Mouse (Mus musculus) heart, adult 18-20 months (tissue): ENCODE results near the gene Klk1b4. TPM values are rescaled to one million over a fixed set of nuclear protein-coding genes. Genes with fewer than 3 reads are reported as not detected.
"Not testable (repeated sequence)": the region's sequence is repeated elsewhere in the genome, so short reads cannot be mapped to it uniquely, and the experiment has no call there.

ENCODE experiments used
- DNase-seq, 2 experiments: peaks; one replicate each; pipeline ENCODE4 v3.0.0; 2021 to 2022; ENCODE audit warnings: mixed read lengths in 1 of 2
- long read RNA-seq, 2 experiments: library from polyadenylated mRNA; stranded (forward); transcript quantifications; one replicate each; pipeline ENCODE4 v2.0.0; 2021
- total RNA-seq, 2 experiments: library from RNA; stranded (reverse); gene quantifications; 2 replicates each; pipeline ENCODE4 v1.2.3; 2021

Klk1b4 gene
- not detected for total RNA-seq
- long read RNA-seq, experiment 1, result 0 reads
- long read RNA-seq, experiment 2, result 0 reads

GRCm38 (mm10) chr7:44207135-44207534, at the start of gene Klk1b4:
TSS of gene Klk1b4 (plus strand) at chr7:44207435.
- DNase-seq, result not testable (repeated sequence)

DNA sequence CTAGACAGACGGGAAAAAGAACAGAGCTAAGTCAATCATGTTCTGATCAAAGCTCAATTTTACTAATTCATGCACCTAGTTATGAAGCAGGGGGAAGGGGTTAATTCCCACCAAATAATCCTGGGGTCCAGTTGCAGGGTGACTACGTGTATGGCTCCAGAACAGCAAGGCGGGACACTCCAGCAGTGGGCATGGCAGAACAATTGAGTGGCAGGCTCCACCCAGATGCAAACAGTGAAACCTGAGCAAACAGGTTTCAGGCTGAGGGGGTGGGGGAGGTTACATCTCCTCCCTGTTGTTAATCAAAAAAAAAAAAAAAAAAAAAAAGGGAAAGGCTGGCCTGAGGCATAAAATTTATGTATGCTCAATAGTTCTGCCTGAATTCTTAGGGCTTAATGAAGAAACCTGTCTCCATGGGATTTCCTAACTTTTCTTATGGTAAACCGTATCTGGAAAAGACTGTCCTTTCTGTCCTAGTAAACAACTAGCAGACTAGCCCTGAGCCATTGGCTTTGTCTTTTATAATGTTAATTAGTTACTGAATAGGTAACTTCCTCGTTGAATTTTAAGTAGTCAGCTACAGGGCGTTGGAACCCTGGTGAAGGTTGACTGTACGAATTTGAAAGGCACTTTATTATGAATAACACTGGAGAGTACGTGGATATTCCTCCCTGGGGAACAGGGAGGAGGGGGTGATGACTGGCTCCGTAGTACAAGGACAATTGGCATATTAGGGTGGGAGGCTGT, 27.8 kb upstream of the Klk1b4 start:
- no peak for DNase-seq

DNA sequence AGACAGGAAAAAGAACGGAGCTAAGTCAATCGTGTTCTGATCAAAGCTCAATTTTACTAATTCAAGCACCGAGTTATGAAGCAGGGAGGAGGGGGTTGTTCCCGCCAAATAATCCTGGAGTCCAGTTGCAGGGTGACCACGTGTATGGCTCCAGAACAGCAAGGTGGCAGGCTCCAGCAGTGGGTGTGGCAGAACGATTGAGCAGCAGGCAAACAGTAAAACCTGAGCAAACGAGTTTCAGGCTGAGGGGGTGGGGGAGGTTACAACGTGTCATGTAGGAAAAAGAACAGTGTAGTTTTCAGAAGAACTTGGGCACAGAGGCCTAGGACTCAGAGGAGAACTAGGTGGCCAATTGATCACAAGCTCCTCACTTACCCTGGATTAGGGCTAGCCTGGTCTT, 20.7 kb upstream of the Klk1b4 start:
- DNase-seq, result not testable (repeated sequence)

DNA sequence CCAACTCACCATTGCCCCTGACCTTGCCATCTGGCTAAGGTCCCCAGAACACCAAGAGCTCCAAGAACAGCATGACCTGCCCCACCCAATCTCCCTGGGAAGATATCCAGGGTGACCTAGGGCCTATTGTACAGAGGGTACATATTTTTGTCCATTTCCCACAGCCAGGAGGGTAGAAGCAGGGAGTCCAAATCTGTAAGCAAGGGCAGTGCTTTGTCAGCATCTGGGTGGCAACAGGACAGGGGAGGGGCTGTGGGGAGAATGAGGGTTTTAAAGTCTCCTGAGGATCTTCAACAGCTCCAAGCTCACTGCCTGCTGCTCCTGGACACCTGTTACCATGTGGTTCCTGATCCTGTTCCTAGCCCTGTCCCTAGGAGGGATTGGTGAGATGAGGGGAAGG, 19.3 kb upstream of the Klk1b4 start, which contains the start of gene Klk1b24:
TSS of gene Klk1b24 (plus strand) at position 301 of the 400 bp plus-strand sequence.
- not testable (repeated sequence) for DNase-seq

DNA sequence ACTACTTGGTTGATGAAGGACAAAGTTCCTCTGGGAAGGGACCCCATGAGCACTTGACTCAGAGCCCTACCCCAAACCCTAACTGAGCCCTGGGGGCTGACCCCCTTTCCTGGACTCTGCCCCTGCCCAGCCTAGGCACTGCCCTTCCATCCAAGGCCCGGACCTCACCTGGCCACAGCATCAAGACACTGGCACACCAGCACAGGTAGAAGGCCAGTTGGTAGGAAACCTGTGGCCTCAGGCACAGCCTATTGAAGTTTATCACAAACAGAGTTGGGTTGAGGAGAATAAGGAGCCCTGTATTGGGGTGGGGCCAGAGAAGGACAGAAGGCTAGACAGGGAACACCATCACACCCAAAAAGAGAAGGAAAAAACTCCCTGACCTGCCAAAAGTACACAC, 13.8 kb upstream of the Klk1b4 start:
- not testable (repeated sequence) for DNase-seq

DNA sequence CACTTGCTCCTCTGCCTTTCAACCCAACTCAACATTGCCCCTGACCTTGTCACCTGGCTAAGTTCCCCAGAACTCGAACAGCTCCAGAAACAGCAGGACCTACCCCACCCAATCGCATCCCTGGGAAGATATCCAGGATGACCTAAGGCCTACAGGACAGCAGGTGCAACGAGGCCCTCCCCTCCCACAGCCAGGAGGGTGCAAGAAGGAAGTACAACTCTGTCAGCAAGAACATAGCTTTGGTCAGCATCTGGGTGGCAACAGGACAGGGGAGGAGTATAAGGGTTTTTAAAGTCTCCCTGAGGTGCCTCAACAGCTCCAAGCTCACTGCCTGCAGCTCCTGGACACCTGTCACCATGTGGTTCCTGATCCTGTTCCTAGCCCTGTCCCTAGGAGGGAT, 9.3 kb upstream of the Klk1b4 start, which contains the start of gene Klk1b3:
TSS of gene Klk1b3 (plus strand) at position 301 of the 400 bp plus-strand sequence.
- no peak for DNase-seq

DNA sequence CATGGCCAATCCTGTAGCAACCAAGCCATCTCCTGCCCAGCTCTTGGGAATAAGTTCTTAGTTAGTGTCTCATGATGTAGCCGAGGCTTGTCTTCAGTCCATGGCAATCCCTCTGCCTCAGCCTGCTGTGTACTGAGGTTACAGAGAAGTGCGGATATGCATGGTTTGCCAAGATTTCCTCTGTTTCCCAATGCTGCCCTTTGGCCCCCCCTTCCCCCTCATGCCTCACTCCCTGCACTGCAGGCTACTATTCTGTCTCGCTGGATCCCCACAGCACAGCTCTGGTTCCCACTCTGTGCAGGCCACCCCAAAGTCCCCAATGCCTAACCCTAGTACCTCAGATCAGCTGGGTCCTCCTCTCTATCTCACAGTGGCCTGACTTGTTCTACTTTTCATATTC, 1.1 kb downstream of the Klk1b4 start:
- no peak for DNase-seq

DNA sequence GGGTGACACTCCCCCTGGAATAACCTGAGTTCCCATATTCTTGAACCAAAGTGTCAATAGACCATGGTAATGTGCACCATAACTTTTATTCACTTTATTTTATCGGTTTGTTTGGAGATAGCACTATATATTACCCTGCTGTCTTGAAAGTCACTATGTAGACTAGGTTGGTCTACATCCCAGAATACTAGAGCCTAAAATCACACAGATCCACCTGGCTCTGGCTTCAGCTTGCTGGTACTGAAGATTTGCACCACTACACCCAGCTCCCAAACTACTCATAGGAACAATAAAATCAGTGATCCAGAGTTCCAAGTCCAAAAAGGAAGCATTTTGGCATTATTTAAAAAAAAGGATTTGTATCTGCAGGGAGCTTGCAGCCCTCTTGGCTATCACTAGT, 8.4 kb downstream of the Klk1b4 start, which contains the start of gene Klk1b5:
TSS of gene Klk1b5 (plus strand) at position 301 of the 400 bp plus-strand sequence.
- no peak for DNase-seq

DNA sequence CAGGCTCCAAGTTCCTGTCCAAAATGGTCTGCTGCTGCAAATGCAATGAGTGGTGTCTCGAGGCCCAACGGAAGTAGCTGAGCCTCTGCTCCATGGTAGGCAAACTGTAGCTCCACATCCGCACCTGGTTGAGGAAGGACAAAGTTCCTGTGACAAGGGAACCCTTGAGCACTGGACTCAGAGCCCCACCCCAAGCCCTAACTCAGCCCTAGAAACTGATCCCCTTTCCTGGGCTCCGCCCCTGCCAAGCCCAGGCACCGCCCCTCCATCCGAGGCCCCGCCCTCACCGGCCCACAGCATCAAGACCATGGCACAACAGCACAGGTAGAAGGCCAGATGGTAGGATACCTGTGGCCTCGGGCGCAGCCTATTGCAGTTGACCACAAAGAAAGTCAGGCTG, 14.4 kb downstream of the Klk1b4 start:
- not testable (repeated sequence) for DNase-seq

GRCm38 (mm10) chr7:44222335-44222734, 15.1 kb downstream of the Klk1b4 start:
- not testable (repeated sequence) for DNase-seq

DNA sequence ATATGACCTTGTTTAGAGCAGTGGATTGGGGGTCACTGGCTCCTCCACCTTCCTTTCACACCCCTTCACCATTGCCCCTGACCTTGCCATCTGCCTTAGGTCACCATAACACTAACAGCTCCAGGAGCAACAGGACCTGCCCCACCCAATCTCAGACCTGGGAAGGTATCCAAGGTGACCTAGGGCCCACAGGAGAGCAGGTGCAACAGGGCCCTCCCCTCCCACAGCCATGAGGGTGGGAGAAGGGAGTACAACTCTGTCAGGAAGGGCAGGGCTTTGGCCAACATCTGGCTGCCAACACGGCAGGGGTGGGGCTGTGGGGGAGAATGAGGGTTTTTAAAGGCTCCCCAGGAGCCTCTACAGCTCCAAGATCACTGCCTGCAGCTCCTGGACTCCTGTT, 17.8 kb downstream of the Klk1b4 start, which contains the start of gene Klk1:
TSS of gene Klk1 (plus strand) at position 285 of the 400 bp plus-strand sequence.
- DNase-seq, result no peak

- no peak for DNase-seq
These were observed 28.7 kb downstream of the Klk1b4 start, which contains the start of gene Gm36864 for GRCm38 (mm10) chr7:44235909-44236308. TSS of gene Gm36864 (plus strand) at chr7:44236177.

DNA sequence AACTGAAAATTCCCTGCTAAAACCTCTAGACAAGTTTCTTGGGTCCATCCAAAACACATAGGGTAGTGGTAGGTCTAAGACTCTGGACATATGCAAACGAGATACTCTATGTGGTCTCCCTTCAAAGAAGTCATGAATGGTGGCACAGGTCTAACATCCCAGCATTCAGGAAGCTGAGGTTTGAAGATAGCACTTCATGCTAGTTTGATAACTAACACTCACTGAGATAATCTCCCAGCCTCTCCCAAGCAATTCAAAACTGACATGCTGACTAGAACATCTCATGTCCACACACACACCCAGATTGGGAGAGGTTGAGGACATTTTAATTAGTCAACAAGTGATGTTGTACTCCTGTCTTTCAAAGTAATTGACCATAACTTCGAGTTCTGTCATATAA, 32.7 kb downstream of the Klk1b4 start:
- DNase-seq, result no peak

GRCm38 (mm10) chr7:44240712-44241111, 33.5 kb downstream of the Klk1b4 start:
- no peak for DNase-seq

DNA sequence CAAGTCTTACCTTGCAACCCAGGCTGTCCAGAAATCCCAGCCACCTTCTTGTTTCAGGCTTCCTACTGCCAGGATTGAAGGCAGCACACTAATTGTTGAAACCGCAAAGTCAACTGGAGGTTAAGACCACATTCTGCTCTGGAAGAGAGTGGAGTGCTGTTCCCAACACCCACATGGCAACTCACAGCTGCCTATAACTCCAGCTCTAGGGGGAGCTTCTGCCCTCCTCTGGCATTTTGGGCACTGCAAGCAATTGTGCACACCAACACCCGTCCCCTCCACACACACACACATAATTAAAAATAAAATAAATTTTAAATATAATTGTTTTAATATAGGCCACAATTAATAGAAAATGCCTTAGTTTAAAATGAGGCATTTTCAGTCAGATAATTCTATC, 33.9 kb downstream of the Klk1b4 start:
- DNase-seq, result no peak

DNA sequence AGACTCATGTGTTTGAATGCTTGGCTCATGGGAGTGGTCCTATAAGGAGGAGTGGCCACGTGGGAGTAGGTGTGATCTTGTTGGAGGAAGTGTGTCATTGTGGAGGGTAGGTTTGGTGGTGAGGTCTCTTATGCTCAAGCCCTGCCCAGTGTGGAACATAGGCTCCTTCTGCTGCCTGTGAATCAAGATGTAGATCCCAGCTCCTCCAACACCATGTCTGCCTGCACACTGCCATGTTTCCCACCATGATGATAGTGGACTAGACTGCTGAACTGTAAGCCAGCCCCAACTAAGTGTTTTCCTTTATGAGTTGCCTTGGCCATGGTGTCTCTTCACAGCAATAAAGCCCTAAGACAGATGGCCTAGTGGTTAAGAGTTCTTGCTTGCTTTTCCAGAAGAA, 36.8 kb downstream of the Klk1b4 start:
- no peak for DNase-seq

GRCm38 (mm10) chr7:44246055-44246983, 39.1 kb downstream of the Klk1b4 start, which contains the start of the genes 1700028J19Rik and 2410002F23Rik:
TSS of gene 1700028J19Rik (minus strand) at chr7:44246695.
TSS of gene 2410002F23Rik (plus strand) at chr7:44246722.
- DNase-seq, result peak; percentile 92 to 96

GRCm38 (mm10) chr7:44246984-44247470, 39.8 kb downstream of the Klk1b4 start:
- peak in 1 of 2 experiments; percentile 24 for DNase-seq

GRCm38 (mm10) chr7:44247971-44248370, 40.7 kb downstream of the Klk1b4 start:
- no peak for DNase-seq

- no peak for DNase-seq
These were observed 42.0 kb downstream of the Klk1b4 start for GRCm38 (mm10) chr7:44249248-44249647.

GRCm38 (mm10) chr7:44250732-44251275, 43.6 kb downstream of the Klk1b4 start:
- DNase-seq, result not testable (repeated sequence)
